Mouse (Mus musculus): Measurements from ENCODE around the gene Smc2.

DNA sequence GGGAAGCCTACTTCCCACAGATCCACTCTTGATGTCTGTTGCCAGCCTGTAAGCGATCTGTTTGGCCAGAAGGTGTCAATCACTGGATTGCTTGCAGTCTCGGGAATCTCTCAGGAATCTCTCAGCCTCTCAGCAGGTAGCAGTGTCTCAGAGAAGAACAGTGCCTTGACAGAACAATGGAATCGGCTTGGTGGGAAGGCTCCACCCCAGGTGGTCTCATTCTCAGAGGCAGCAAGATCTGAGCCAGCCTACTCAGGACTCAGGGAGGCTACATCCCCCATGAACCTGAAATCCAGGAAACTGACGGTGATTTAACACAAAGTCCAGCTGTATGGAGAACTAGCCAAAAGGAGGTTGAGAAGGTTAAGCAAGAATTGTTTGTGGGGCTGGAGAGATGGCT, 78.5 kb downstream of the Smc2 start:
- TF ChIP-seq CTCF (conservative IDR thresholded peaks at IDR 0.05; ENCODE audit: insufficient read depth, insufficient read length, low read depth, low read length), result no peak
- no peak for TF ChIP-seq POLR2A (IDR thresholded peaks at IDR 0.05; ENCODE audit: low read depth, low read length)
